Mouse (Mus musculus): ENCODE measurements around the gene Fgfrl1. TPM values are rescaled to one million over a fixed set of nuclear protein-coding genes. Genes with fewer than 3 reads are reported as not detected.

Fgfrl1 gene
- polyA plus RNA-seq, 1 experiment = 26.0 TPM

GRCm38 (mm10) chr5:108694352-108695261 lies 2.4 kb downstream of the Fgfrl1 start:
- WGBS = 1% methylated on average over 95 of the region's 99 CpGs
- Histone ChIP-seq H3K4me1 (replicated peaks; ENCODE audit: control insufficient read depth, insufficient read depth, low read length) (peaks cover 11% of the 10 kb centered on the region), H3K36me3 (ENCODE audit: control insufficient read depth, insufficient read depth, low read length) (no peaks in the 10 kb centered on the region), H3K4me3 (ENCODE audit: control insufficient read depth, insufficient read depth, low read length) (peak overlapping the region; percentile 56), H3K27ac (ENCODE audit: control insufficient read depth, insufficient read depth, low read length) (no peak overlapping the region), H3K27me3 (ENCODE audit: control insufficient read depth, insufficient read depth, low read length) (no peaks in the 10 kb centered on the region)
- no peak for TF ChIP-seq POLR2A (IDR thresholded peaks at IDR 0.05; ENCODE audit: control insufficient read depth, extremely low read depth, insufficient read depth, low read length, poor library complexity)
- TF ChIP-seq CTCF (IDR thresholded peaks at IDR 0.05; ENCODE audit: borderline replicate concordance, control insufficient read depth, extremely low read depth, insufficient read depth, low read length, poor library complexity) = no peak
- peak; percentile 37 for DNase-seq

DNA sequence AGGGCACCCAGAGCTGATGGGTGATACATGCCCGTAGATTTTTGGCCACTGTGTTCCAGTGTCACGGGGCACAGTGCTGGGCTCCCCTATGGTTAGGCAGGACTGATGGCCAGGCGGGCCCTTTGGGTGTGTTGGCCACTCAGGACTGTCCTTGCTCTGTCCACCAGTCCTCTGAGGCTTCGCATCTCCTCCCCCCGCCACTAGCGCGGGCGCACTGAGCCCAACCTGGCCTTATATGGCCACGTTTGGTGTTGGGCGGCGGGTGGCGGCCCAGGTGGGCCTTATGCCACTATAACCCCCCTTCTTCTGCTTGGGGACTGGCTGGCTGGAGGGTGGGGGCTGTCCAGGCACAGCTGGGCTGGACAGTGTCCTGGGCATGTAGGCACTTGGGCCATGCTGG lies 3.7 kb downstream of the Fgfrl1 start:
- H3K27ac ChIP-seq (ENCODE audit: control insufficient read depth, insufficient read depth, low read length) = no peak overlapping the region
- no peak for TF ChIP-seq CTCF (IDR thresholded peaks at IDR 0.05; ENCODE audit: borderline replicate concordance, control insufficient read depth, extremely low read depth, insufficient read depth, low read length, poor library complexity)
- TF ChIP-seq POLR2A (IDR thresholded peaks at IDR 0.05; ENCODE audit: control insufficient read depth, extremely low read depth, insufficient read depth, low read length, poor library complexity) = no peak
- H3K4me3 ChIP-seq (ENCODE audit: control insufficient read depth, insufficient read depth, low read length) = no peak overlapping the region
- WGBS = 97% methylated on average over 12 of the region's 12 CpGs
- H3K4me1 ChIP-seq (replicated peaks; ENCODE audit: control insufficient read depth, insufficient read depth, low read length) = peaks cover 11% of the 10 kb centered on the region
- H3K36me3 ChIP-seq (ENCODE audit: control insufficient read depth, insufficient read depth, low read length) = no peaks in the 10 kb centered on the region
- no peak for DNase-seq
- H3K27me3 ChIP-seq (ENCODE audit: control insufficient read depth, insufficient read depth, low read length) = no peaks in the 10 kb centered on the region

DNA sequence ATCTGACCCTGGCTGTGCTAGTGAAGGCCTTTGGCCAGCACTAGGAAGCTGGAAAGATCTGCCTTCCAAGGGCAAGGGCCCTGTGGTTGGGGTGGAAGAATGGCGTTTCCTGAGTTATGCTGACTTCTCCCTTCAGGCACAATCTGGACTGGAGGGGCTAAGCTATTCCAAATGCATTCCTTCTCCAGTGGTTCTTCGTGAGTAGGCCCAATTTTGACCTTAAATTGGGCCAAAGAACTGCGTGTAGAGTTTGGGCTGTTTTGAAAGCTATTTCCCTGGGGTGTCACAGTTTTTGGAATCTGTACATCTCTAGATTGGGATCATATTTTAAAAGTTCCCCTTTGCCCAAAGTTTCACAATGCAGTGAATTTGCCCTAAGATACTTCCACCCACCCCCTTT lies 4.4 kb downstream of the Fgfrl1 start:
- Histone ChIP-seq H3K27ac (ENCODE audit: control insufficient read depth, insufficient read depth, low read length) (no peak overlapping the region), H3K27me3 (ENCODE audit: control insufficient read depth, insufficient read depth, low read length) (no peaks in the 10 kb centered on the region), H3K36me3 (ENCODE audit: control insufficient read depth, insufficient read depth, low read length) (no peaks in the 10 kb centered on the region), H3K4me3 (ENCODE audit: control insufficient read depth, insufficient read depth, low read length) (no peak overlapping the region), H3K4me1 (replicated peaks; ENCODE audit: control insufficient read depth, insufficient read depth, low read length) (peaks cover 11% of the 10 kb centered on the region)
- no peak for DNase-seq
- WGBS = 97% methylated on average over 3 of the region's 3 CpGs
- TF ChIP-seq CTCF (IDR thresholded peaks at IDR 0.05; ENCODE audit: borderline replicate concordance, control insufficient read depth, extremely low read depth, insufficient read depth, low read length, poor library complexity) = no peak

DNA sequence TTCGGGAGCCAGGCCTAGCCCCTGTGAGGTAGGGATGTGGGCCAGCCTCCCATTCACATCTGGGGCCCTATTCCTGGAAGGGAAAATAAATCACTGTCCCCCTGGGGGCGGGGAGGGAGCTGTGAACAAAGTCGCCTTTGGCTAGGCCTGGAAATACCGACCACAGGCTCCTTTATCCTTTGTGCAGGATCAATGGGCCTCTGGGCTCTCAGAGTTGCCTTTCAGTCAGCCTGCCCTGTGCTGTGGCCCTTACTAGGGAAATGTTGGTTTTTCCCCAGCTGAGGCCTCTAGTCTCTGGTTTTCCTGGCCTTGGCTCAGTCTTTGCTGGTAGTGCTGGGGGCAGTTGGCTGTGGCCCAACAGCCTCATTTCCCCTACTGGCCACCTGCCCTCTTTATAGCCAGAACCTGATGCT lies 5.2 kb downstream of the Fgfrl1 start:
- no peaks in the 10 kb centered on the region for H3K27me3 ChIP-seq (ENCODE audit: control insufficient read depth, insufficient read depth, low read length)
- H3K27ac ChIP-seq (ENCODE audit: control insufficient read depth, insufficient read depth, low read length) = no peak overlapping the region
- no peak for TF ChIP-seq POLR2A (IDR thresholded peaks at IDR 0.05; ENCODE audit: control insufficient read depth, extremely low read depth, insufficient read depth, low read length, poor library complexity)
- TF ChIP-seq CTCF (IDR thresholded peaks at IDR 0.05; ENCODE audit: borderline replicate concordance, control insufficient read depth, extremely low read depth, insufficient read depth, low read length, poor library complexity) = no peak
- H3K4me3 ChIP-seq (ENCODE audit: control insufficient read depth, insufficient read depth, low read length) = no peak overlapping the region
- H3K36me3 ChIP-seq (ENCODE audit: control insufficient read depth, insufficient read depth, low read length) = no peaks in the 10 kb centered on the region
- no peak for DNase-seq
- 93% methylated on average over 4 of the region's 4 CpGs for WGBS
- peaks cover 8% of the 10 kb centered on the region for H3K4me1 ChIP-seq (replicated peaks; ENCODE audit: control insufficient read depth, insufficient read depth, low read length)

DNA sequence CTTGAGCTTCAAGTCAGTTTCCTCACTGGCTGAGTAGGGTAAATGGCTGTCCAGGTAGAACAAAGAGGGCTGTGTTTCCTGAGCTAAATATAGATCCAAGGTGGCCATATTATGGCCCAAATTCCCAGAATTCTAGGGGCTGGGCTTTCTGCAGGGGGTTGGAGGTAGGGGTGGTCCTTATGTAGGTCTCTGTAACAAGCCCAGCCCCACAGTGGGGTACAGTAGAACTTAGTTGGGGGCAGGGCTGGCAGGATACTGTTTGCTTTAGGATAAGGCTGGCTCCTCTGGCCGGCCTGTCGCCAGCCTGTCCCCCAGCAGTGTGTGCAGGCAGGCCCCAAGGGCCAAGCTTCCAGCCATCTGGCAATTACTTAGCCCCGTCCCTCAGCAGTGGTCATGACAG lies 8.2 kb downstream of the Fgfrl1 start:
- DNase-seq = no peak
- WGBS = 93% methylated on average over 3 of the region's 3 CpGs
- Histone ChIP-seq H3K4me3 (ENCODE audit: control insufficient read depth, insufficient read depth, low read length) (no peak overlapping the region), H3K4me1 (replicated peaks; ENCODE audit: control insufficient read depth, insufficient read depth, low read length) (no peaks in the 10 kb centered on the region), H3K27me3 (ENCODE audit: control insufficient read depth, insufficient read depth, low read length) (no peaks in the 10 kb centered on the region), H3K36me3 (ENCODE audit: control insufficient read depth, insufficient read depth, low read length) (no peaks in the 10 kb centered on the region), H3K27ac (ENCODE audit: control insufficient read depth, insufficient read depth, low read length) (no peak overlapping the region)
- TF ChIP-seq POLR2A (IDR thresholded peaks at IDR 0.05; ENCODE audit: control insufficient read depth, extremely low read depth, insufficient read depth, low read length, poor library complexity) (no peak), CTCF (IDR thresholded peaks at IDR 0.05; ENCODE audit: borderline replicate concordance, control insufficient read depth, extremely low read depth, insufficient read depth, low read length, poor library complexity) (no peak)

- Histone ChIP-seq H3K4me1 (replicated peaks; ENCODE audit: control insufficient read depth, insufficient read depth, low read length) (no peaks in the 10 kb centered on the region), H3K36me3 (ENCODE audit: control insufficient read depth, insufficient read depth, low read length) (no peaks in the 10 kb centered on the region), H3K4me3 (ENCODE audit: control insufficient read depth, insufficient read depth, low read length) (no peak overlapping the region), H3K27ac (ENCODE audit: control insufficient read depth, insufficient read depth, low read length) (no peak overlapping the region), H3K27me3 (ENCODE audit: control insufficient read depth, insufficient read depth, low read length) (no peaks in the 10 kb centered on the region)
- DNase-seq = no peak
- TF ChIP-seq CTCF (IDR thresholded peaks at IDR 0.05; ENCODE audit: borderline replicate concordance, control insufficient read depth, extremely low read depth, insufficient read depth, low read length, poor library complexity) = no peak
- no peak for TF ChIP-seq POLR2A (IDR thresholded peaks at IDR 0.05; ENCODE audit: control insufficient read depth, extremely low read depth, insufficient read depth, low read length, poor library complexity)
- 93% methylated on average over 10 of the region's 10 CpGs for WGBS
These were observed 9.3 kb downstream of the Fgfrl1 start for GRCm38 (mm10) chr5:108701341-108702021.

Measured in thymus, adult 2 months (tissue).